Mouse (Mus musculus) midbrain, embryonic 12.5 days (tissue): Measurements from ENCODE around the gene Tmem178. TPM values are rescaled to one million over a fixed set of nuclear protein-coding genes. Genes with fewer than 3 reads are reported as not detected.

ENCODE experiments used
- ATAC-seq: fragments of 200-750 bp; cut with Nextera tagmentation; 2 replicates; pipeline ENCODE4 v1.8.0; 2017; ENCODE audit warnings: low read depth, moderate TSS enrichment, moderate library complexity; ENCODE audit not compliant: low FRiP score
- H3K27ac ChIP-seq: fragments of 300-500 bp; sonication (generic); replicated peaks from 2 replicates; pipeline ENCODE4 v1.5.1; 2016; ENCODE audit warnings: mild to moderate bottlenecking
- H3K27me3 ChIP-seq: fragments of 300-500 bp; sonication (generic); 2 replicates; pipeline ENCODE4 v1.6.1; 2016; ENCODE audit warnings: mild to moderate bottlenecking
- H3K36me3 ChIP-seq: fragments of 300-500 bp; sonication (generic); 2 replicates; pipeline ENCODE4 v1.6.1; 2016
- H3K4me1 ChIP-seq: fragments of 300-500 bp; sonication (generic); 2 replicates; pipeline ENCODE4 v1.6.1; 2016
- H3K4me2 ChIP-seq: fragments of 300-500 bp; sonication (generic); replicated peaks from 2 replicates; pipeline ENCODE4 v1.6.1; 2016; ENCODE audit warnings: mild to moderate bottlenecking, moderate library complexity
- H3K4me3 ChIP-seq: fragments of 300-500 bp; sonication (generic); 2 replicates; pipeline ENCODE4 v1.5.1; 2016; ENCODE audit warnings: mild to moderate bottlenecking
- H3K9ac ChIP-seq: fragments of 300-500 bp; sonication (generic); replicated peaks from 2 replicates; pipeline ENCODE4 v1.6.1; 2016; ENCODE audit warnings: mild to moderate bottlenecking, moderate library complexity
- H3K9me3 ChIP-seq: fragments of 300-500 bp; sonication (generic); 2 replicates; pipeline ENCODE4 v1.6.1; 2016; ENCODE audit warnings: mild to moderate bottlenecking
- WGBS: fragments of 180-500 bp; shearing (Covaris S2); methylation state at CpG from one replicate; pipeline ENCODE4 v1.1.7; 2016; 5-methylcytosine and 5-hydroxymethylcytosine counted together
- polyA plus RNA-seq: library from polyadenylated mRNA; unstranded; fragments of >200 nt; fragmentation: Nextera tagmentation; extraction: Ambion mirVana; gene quantifications from 2 replicates; pipeline ENCODE4 v1.2.1, GENCODE M21; 2016

The Tmem178 gene
- polyA plus RNA-seq, 1 experiment from 2014 or later: 23.4 TPM

GRCm38 (mm10) chr17:81038707-81039408 is 94.4 kb downstream of the Tmem178 start:
- peaks cover 21% of the 10 kb centered on the region for H3K36me3 ChIP-seq
- H3K4me3 ChIP-seq: no peak overlapping the region
- H3K9ac ChIP-seq: no peak overlapping the region
- H3K4me2 ChIP-seq: no peak overlapping the region
- WGBS: 95% methylated on average over 2 of the region's 2 CpGs
- no peaks in the 10 kb centered on the region for H3K27me3 ChIP-seq
- no peaks in the 10 kb centered on the region for H3K9me3 ChIP-seq
- H3K4me1 ChIP-seq: no peaks in the 10 kb centered on the region; the same call in 1 of the 2 replicates
- peak; percentile 49; the same call in 1 of the 2 replicates for ATAC-seq
- no peak overlapping the region for H3K27ac ChIP-seq

- Histone ChIP-seq H3K27ac (no peak overlapping the region), H3K4me1 (no peaks in the 10 kb centered on the region; the same call in 1 of the 2 replicates), H3K4me2 (no peak overlapping the region), H3K9me3 (no peaks in the 10 kb centered on the region), H3K27me3 (no peaks in the 10 kb centered on the region), H3K9ac (no peak overlapping the region), H3K36me3 (peaks cover 27% of the 10 kb centered on the region), H3K4me3 (no peak overlapping the region)
- WGBS: 96% methylated on average over 2 of the region's 2 CpGs
- no peak for ATAC-seq
Observed at GRCm38 (mm10) chr17:81041662-81042061, 97.2 kb downstream of the Tmem178 start.

- H3K27ac ChIP-seq: no peak overlapping the region
- no peak overlapping the region for H3K4me2 ChIP-seq
- H3K4me3 ChIP-seq: no peak overlapping the region
- H3K9me3 ChIP-seq: no peaks in the 10 kb centered on the region
- peaks cover 23% of the 10 kb centered on the region; the same call in 1 of the 2 replicates for H3K36me3 ChIP-seq
- ATAC-seq: peak; percentile 27; the same call in 1 of the 2 replicates
- peaks cover 4% of the 10 kb centered on the region; the same call in 1 of the 2 replicates for H3K4me1 ChIP-seq
- WGBS: 80% methylated on average over 3 of the region's 3 CpGs
- H3K9ac ChIP-seq: no peak overlapping the region
- H3K27me3 ChIP-seq: no peaks in the 10 kb centered on the region
Observed at GRCm38 (mm10) chr17:81044356-81044755, 99.9 kb downstream of the Tmem178 start.

GRCm38 (mm10) chr17:81045115-81045514 is 100.7 kb downstream of the Tmem178 start:
- no peak for ATAC-seq
- no peaks in the 10 kb centered on the region for H3K9me3 ChIP-seq
- no peak overlapping the region for H3K4me3 ChIP-seq
- WGBS: 96% methylated on average over 6 of the region's 6 CpGs
- no peak overlapping the region for H3K9ac ChIP-seq
- no peaks in the 10 kb centered on the region for H3K27me3 ChIP-seq
- H3K36me3 ChIP-seq: peaks cover 20% of the 10 kb centered on the region; the same call in 1 of the 2 replicates
- no peak overlapping the region for H3K4me2 ChIP-seq
- H3K4me1 ChIP-seq: peaks cover 4% of the 10 kb centered on the region; the same call in 1 of the 2 replicates
- H3K27ac ChIP-seq: no peak overlapping the region

GRCm38 (mm10) chr17:81045525-81046150 is 101.2 kb downstream of the Tmem178 start:
- no peak for ATAC-seq
- 92% methylated on average over 9 of the region's 9 CpGs for WGBS
- H3K27me3 ChIP-seq: no peaks in the 10 kb centered on the region
- 0 out of 2 replicates have a peak, but pooled peaks cover 17% of the 10 kb centered on the region for H3K36me3 ChIP-seq
- H3K27ac ChIP-seq: no peak overlapping the region
- H3K9ac ChIP-seq: no peak overlapping the region
- H3K4me3 ChIP-seq: no peak overlapping the region
- H3K4me2 ChIP-seq: no peak overlapping the region
- H3K9me3 ChIP-seq: no peaks in the 10 kb centered on the region
- peaks cover 4% of the 10 kb centered on the region; the same call in 1 of the 2 replicates for H3K4me1 ChIP-seq

- no peak for ATAC-seq
- no peak overlapping the region for H3K4me2 ChIP-seq
- H3K27me3 ChIP-seq: no peaks in the 10 kb centered on the region
- H3K4me1 ChIP-seq: peaks cover 4% of the 10 kb centered on the region; the same call in 1 of the 2 replicates
- H3K27ac ChIP-seq: no peak overlapping the region
- peaks cover 22% of the 10 kb centered on the region for H3K36me3 ChIP-seq
- 94% methylated on average over 7 of the region's 7 CpGs for WGBS
- H3K4me3 ChIP-seq: no peak overlapping the region
- no peak overlapping the region for H3K9ac ChIP-seq
- no peaks in the 10 kb centered on the region for H3K9me3 ChIP-seq
Observed at GRCm38 (mm10) chr17:81047930-81048564, 103.6 kb downstream of the Tmem178 start.

Other genes starting within 250 kb of the Tmem178 start
- 31.3 and 34.4 TPM in 2 replicates for gene Map4k3, start 216.1 kb upstream of the Tmem178 start, polyA plus RNA-seq
- gene Thumpd2, start 120.5 kb downstream of the Tmem178 start, polyA plus RNA-seq: 11.7 and 14.1 TPM in 2 replicates